Mouse (Mus musculus): Measurements from ENCODE around the gene Btbd2.

GRCm38 (mm10) chr10:80677942-80678436, 21.1 kb upstream of the Btbd2 start, which contains the start of gene Mknk2:
- TF ChIP-seq CTCF (conservative IDR thresholded peaks at IDR 0.05; ENCODE audit: low read length), result no peak
- no peak for TF ChIP-seq POU5F1 (IDR thresholded peaks at IDR 0.05; ENCODE audit: borderline replicate concordance, low read length)
- no peak for TF ChIP-seq NANOG (IDR thresholded peaks at IDR 0.05; ENCODE audit: borderline replicate concordance, low read length)

Data from E14TG2a.4 (cell line).